Mouse (Mus musculus): ENCODE data around the gene 4930558C23Rik. TPM values are rescaled to one million over a fixed set of nuclear protein-coding genes. Genes with fewer than 3 reads are reported as not detected.
A peak's percentile ranks its signal among the peaks of the same experiment; 100 is the strongest.
"Not testable (repeated sequence)": the region's sequence is repeated elsewhere in the genome, so short reads cannot be mapped to it uniquely, and the experiment has no call there.

The 4930558C23Rik gene
- not detected in 2 replicates for total RNA-seq (2021)
- long read RNA-seq, experiment 1: 0 reads
- long read RNA-seq, experiment 2: 0 reads

DNA sequence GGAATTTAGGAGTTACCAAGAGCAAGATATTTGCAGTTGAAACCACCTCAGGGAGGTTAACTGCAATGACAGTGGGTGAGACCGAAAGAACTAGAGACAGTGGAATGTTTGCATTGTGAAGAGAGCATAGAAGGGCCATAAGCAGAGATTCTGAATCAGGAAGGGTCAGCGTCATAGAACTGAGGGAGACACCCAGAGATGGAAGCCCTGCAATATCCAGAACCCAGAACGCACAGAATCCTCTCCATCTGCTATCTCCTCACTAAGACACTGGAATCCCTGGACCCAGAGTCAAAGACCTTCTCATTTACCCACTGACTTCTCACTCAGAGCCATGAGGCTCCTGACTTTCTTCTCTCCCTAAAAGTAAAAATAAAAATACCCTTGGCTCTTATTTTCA lies at the start of gene 4930558C23Rik:
TSS of gene 4930558C23Rik (minus strand) at position 101 of the 400 bp plus-strand sequence.
- no peak for DNase-seq

DNA sequence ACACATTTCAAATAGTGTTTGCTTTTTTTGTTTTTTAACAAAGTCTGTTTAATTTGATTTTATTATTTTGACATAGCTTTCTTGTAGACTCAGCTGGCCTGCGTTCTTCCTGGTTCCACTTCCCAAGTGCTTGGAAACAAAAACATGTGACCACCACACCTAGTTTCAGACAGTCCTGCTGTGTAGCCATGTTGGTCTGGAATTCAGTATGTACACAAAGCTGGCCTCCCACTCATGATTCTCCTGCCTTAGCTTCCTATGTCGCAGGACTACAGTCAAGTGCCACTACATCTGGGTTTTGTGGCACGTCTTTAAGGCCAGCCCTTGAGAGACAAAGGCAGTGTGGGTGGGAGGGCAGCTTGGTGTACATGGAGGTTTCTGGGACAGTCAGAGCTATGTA lies 48.3 kb upstream of the 4930558C23Rik start:
- no peak for DNase-seq

DNA sequence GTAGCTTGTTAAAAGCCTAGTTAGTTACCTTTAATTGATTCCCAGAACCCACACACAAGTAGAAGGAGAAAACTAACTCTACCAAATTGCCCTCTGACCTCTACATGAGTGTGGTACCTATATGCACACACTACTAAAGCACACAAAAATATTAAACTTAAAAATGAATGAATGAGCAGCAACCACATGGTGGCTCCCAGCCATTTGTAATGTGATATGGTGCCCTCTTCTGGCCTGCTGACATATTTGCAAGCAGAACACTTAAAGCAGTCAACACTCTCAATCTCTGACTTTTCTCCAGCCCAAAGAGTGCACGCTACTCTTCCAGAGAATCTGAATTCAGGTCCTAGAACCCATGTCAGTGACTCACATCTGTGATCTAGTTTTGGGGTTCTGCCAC lies 47.8 kb upstream of the 4930558C23Rik start:
- peak; percentile 70 for DNase-seq

DNA sequence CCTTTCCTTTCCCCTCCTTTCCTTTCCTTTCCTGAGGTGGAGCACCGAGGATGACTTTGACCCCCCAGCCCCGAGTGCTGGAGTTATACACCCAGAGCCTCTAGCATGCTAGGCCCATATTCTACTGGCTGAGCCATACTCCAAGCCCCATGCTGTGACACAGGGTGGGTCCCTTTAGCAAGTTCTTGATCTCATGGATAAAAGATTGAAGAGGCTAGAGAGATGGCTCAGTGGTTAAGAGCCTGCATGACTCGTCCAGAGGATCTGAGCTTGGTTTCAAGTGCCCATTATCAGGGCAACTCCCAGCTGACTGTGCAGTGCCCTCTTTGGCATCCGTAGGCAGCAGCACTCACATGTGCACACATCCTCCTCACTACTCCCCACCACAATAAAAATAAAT lies 42.7 kb upstream of the 4930558C23Rik start:
- DNase-seq: no peak

DNA sequence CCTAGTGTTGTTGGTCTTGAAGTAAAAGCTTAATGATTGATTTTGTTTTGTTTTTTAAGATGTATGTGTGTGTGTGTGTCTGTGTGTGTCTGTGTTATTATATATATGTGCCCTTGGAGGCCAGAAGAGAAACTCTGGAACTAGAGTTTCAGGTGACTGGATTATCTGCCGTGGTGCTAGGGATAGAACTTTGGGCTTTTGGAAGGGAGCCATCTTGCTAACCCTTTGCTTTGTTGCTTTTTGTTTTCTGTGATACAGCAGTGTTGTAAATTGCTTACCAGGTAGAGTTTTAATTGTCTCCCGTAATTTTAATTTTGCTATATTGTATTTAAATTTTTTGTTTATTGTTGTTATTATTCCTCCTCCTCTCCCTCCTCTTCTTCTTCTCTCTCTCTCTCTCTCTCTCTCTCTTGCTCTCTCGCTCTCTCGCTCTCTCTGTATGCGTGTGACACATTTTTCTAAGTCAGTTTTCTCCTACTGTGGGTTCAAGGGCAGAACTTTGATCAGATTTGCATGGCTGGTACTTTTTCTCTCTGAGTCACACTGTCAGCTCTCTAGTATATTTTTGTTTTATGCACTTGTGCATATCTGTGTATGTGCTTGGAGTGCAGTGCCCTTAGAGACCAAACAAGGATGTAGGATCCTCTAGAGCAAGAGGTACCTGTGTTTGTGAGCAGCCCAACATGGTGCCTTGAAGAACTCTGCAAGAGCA lies 39.9 kb upstream of the 4930558C23Rik start:
- DNase-seq: no peak

DNA sequence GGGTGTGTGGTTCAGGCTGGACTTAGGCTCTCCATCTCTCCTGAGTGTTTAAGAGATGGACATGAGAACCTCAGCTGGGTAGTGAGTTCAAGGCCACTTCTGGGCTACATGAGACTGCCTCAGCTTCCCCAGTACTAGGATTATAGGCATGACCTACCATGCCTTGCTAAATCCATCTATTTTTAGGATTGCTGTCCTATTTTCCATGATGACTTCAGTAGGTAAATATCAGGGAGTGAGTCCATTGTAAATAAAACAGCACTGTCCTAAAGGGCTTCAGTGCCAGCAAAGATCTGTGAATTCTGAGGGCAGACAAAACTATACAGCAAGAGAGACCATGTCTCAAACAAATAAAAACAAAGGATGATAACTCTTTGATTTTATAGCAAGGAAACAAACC lies 37.0 kb upstream of the 4930558C23Rik start:
- DNase-seq: no peak

DNA sequence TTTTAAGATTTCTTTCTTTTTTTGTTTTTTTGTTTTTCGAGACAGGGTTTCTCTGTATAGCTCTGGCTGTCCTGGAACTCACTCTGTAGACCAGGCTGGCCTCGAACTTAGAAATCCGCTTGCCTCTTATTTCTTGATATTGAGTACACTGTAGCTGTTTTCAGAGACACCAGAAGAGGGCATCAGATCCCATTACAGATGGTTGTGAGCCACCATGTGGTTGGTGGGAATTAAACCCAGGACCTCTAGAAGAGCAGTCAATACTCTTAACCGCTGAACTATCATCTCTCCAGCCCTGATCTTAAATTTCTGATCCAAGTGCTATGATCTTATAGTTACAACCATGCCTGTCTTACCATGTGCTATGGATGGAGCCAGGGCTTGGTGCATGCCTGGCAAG lies 36.0 kb upstream of the 4930558C23Rik start:
- DNase-seq: not testable (repeated sequence)

DNA sequence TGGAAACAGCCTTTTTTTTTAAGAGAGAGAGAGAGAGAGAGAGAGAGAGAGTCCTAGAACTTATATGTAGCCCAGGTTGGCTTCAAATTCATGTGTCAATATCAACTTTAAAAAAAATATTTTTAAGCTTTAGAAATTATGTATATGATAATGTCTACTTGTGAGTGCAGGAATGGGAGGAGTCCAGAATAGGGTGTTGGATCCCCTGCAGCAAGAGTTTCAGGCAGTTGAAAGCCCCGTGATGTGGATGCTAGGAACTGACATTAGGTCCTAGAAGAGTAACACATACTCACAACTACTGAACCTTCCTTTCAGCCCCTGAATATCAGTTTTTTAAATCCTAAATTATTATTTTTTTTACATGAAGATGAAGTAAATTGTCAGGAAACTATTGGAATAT lies 32.9 kb upstream of the 4930558C23Rik start:
- no peak for DNase-seq

DNA sequence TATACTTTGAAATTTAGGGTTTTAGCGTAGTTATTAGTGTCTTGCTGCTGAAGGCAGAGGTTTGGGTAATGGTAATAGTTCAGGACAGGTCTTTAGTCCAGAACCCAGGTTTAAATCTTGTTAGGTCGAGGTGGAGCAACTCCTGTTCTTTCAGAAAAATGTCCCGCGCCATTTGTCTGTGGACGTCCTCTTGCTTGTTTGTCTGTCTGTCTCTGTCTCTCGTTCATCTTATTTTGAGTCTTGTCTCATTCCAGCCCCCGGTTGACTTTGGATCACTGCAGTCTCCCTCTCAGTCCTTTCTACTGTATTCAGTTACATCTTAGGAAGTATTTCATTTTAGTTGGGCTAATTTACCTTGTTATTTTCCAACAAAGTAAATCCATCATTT lies 32.3 kb upstream of the 4930558C23Rik start:
- DNase-seq: no peak

DNA sequence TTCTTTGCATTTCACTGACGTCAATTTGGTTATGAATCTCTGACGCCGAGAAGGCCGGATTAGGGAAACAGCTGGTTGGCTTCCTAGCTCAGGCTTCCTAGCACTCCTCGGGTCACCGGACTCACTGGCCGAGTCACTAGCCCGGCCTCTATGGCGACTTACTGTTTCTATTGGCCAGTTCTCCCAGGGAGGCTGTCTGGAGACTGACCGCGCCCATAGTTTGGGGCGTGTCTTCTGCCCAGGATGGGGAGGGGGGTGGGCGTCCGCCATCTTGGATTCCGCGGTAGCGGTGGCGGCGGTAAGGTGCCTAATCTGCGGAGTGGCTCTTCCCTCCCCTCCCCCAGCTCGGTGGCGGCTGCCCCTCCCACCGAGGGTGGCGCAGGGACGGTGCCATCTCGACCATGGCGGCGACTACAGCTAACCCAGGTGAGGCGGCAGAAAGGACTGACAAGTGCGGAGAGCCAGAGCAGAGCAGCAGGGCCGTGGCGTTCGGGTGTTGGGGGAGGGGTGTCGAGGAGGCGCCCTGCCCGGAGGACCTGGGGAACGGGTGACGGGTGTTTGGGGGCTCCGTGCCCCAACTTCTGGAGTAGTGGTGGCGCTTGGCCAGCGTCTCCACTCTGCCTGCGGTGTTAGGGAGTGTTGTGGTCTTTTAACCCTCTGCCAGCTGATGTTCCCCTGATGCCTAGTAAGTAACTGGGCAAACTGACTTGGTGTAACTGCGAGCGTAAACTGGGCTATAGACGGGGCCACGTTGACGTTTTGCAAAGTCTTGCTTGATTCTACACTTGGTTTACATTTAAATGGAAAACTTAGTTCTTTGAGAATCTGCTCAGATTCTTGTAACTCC lies 31.7 kb upstream of the 4930558C23Rik start, which contains the start of gene Arnt:
TSS of gene Arnt (plus strand) at position 253 of the 847 bp plus-strand sequence.
- DNase-seq: peak; percentile 95

DNA sequence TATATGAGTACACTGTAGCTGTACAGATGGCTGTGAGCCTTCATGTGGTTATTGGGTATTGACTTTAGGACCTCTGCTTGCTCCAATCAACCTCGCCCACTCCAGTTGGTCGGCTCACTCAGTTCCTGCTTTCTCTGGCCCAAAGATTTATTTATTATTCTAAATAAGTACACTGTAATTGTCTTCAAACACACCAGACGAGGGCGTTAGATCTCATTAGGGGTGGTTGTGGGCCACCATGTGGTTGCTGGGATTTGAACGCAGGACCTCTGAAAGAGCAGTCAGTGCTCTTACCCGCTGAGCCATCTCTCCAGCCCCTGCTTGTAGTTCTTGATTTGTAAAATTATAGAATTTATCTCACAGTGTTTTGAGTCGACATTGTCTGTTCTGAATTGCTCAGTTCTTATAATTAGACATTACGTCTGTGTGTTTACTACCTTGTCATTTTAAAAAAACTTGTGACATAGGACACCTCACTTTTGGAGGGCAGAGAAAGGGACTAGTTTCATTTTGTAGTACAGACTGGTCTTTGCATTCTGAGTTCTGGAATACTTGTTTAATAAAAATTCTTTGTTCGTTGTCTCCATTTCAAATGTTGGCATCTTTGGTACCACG lies 30.8 kb upstream of the 4930558C23Rik start:
- no peak for DNase-seq

DNA sequence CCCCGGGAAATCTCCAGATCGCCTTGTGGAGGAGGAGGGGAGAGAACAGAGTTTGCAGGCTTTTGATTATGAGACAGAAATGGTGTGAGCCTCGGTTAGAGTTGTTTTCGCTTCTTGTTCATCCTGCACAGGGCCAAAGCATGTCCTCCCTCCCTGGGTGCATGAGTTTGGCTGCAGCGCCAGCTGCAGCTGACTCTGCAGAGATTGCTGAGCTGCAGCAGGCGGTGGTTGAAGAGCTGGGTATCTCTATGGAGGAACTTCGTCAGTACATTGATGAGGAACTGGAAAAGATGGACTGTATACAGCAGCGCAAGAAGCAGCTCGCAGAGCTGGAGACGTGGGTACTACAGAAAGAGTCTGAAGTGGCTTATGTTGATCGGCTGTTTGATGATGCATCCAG lies 25.8 kb upstream of the 4930558C23Rik start:
- DNase-seq: not testable (repeated sequence)

DNA sequence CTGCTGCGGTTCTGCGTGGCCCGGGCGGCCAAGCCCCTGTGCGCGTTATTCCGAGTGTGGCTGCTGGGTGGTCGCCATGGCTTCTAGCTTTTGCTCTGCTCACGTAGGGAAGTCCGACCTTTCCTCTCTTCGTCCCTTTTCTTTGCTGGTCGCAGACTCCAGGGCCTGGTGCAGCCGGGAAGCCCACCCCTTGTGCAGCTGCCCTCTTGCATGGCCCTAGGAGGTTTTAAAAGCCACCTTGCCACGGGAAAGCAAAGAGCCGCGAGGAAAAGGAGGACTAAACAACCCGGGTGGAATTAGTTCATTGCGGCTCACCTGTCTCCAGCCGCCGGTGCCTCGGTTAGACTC lies 25.2 kb upstream of the 4930558C23Rik start:
- DNase-seq: peak; percentile 27

DNA sequence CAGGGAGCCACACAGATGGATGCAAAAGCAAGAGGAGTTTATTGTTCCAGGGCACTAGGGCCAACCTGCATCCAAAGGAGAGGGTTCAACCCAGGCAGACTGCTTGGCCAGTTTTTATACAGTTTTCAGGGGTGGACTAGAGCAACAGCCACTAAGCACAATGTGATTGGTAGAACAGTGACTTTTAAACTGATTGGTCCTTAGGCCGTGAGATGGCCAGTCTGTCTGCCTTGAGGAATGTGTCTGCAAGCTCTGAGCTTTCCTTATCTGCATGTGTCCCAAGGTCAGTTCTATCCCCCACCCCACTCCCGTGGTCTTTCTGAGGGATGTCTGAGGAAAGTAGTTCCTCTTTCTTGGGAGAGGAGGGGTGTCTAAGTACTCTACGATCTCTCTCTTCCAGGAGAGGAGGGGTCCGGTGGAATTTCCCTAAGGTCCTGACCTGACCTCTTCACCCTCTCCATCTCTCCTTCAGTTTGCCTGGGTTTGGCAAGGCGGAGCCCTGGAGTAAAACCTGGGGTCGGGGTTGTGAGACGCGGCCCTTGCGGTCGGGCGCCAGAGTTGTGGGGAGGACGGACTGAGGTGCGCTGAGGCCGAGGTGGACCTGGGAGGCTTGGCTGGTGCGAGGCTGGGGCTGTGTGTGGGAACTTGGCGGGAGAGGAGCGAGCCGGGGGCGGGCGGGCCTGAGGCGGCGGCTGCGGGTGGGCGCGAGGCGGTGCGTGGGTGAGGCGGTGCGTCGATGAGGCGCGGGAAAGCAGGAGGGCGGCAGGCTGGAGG lies 24.7 kb upstream of the 4930558C23Rik start:
- DNase-seq: not testable (repeated sequence)

DNA sequence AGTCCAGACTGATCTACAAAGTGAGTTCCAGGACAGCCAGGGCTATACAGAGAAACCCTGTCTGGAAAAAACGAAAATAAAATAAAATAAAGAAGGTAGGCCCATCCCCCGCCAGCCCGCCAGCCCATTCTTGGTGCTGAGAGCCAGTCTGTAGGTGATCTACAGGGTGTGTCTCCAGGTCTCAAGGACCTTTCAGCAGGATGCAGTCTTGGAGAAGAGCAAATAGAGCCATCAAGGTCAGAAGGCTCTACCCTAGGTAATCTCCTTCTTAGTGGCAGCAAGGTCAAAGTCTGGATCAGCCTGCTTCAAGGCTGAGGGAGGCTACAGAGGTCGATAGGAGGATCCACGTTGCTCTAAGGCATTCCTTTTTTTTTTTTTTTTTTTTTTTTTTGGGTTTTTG lies 23.8 kb upstream of the 4930558C23Rik start:
- DNase-seq: not testable (repeated sequence)

DNA sequence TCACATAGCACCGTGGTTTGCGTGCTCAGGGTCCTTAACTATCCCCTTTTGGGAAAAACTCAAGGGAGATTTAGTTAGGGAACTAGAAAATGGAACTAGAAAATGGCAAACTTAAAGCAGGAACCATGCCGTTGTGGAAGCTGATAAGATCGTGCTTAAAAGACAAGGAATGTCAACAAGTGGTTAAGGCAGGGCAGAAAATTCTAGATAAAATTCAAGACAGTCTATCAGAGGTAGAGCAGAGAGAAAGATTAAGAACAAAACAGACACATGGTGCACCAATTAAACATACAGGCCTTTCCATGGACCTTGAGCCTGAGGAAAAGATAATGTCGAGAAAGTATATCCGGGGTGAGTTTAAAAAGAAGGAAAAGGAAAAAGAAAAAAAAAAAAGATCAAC lies 15.2 kb upstream of the 4930558C23Rik start:
- DNase-seq: no peak

DNA sequence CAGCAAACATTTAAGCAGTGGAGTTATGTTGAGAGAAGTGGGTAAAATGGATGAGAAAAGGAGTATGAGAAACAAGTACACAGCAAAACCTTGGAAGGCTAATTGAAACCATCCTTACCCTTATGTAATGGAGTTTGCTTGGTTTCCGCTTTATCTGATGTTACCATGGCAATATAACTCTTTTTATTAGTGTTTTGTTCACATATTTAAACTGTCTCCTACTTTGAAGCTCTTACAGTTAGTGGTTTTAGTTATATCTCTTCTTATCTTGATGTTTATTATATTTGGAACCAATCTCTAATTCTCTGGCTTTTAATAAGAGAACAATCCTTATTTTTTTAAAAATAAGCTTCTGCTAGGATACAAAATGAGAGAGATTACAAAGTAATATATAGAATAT lies 9.6 kb upstream of the 4930558C23Rik start:
- no peak for DNase-seq

DNA sequence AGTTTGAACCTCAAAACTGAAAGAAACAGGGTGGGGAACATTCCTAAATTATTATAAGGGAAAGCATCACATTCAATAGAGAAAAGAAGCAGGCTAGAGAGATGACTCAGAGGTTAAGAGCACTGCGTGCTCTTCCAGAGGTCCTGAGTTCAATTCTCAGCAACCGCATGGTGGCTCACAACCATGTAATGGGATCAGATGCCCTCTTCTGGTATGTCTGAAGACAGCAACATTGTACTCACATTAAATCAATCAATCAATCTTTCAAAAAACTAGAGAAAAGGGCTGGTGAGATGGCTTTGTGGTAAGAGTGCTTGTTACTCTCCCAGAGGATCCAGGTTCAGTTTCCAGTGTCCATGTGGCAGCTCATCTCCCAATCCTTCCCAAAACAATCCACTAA lies 6.2 kb upstream of the 4930558C23Rik start:
- no peak for DNase-seq

DNA sequence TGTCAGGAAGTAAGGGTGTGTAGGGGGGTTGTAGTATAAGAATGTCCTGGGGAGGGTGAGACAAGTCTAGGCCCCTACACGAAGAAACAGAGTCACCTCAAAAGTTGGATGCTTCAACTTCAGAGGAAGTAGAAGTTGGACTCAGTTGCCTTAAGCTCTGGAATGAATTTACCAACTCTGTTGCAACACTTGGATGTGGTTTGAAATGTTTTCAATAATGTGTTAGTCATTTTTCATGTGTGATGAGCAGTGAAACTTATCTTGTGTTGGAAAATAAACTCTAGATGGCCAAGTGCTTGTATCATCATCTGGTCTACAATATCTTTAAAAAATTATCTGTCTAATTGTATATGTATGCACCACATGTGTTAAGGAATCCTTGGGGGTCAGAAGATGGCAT lies 5.1 kb upstream of the 4930558C23Rik start:
- no peak for DNase-seq

DNA sequence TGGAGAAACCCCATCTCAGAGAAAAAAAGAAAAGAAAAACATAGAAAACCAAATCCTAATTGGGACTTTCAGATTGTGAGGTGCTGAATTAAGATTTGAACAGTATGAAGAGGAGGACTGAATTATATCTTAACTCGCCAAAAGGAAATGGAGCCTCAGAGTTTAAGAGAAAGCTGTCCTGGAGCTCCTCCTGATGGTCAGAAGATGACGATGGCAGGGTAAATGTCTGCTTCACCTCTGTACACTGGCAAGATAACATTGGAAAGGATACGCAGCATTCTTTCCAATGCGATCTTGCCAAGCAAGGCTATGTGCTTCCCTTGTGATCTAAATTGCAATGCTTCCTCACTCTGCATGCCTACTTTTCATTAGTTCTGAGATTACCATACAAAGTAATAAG lies 8.3 kb downstream of the 4930558C23Rik start:
- peak; percentile 18 for DNase-seq

DNA sequence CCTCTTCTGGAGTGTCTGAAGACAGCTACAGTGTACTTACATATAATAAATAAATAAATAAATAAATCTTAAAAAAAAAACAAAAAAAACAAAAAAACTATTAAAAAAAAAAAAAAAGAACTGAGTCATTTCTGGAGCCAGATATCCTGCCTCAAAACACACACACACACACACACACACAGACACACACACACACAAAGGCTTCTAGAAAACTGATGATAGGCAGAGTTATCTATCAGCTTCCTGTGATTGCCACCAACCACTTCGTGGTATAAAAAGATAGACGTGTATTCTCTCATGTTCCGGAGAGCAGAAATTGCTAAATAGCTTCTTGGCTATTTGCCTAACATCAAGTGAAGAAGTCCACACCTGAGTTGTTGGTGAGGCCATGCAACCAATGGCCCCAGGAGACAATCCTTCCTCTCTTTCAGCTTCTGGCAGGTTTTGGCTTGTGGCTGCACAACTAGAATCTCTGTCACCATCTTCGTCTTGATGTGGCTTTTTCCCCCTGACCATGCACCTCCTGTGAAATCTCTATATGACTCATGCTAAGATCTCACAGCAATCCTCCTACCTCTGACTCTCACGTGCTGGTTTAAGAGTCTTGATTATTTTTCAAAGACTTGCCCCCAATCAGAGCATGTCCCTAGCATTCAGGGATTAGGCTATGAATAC lies 17.1 kb downstream of the 4930558C23Rik start:
- DNase-seq: no peak

DNA sequence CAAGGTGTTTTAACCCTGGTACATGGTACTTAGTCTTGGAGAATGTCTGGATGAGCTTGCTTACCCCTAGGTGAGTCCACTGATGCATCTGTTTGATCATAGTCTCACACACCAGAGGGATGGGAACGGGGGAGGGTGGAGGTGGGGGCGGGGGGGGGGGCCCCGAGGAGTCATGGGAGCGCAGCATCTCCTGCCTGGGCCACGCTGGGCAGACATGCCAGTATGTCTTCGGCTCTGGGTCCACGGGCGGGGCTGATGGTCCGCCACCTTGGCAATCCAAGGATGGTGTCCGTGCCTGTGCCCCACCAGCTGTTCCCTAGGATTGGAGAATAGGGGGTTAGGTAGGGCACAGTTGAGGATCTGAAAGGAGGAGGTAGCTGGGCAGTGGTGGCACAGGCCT lies 29.4 kb downstream of the 4930558C23Rik start:
- DNase-seq: no peak

Data from adrenal gland, postnatal 14 days (tissue).